Mouse (Mus musculus): ENCODE results near the gene Klra8. TPM values are rescaled to one million over a fixed set of nuclear protein-coding genes. Genes with fewer than 3 reads are reported as not detected.
"Not testable (repeated sequence)": the region's sequence is repeated elsewhere in the genome, so short reads cannot be mapped to it uniquely, and the experiment has no call there.

Klra8 gene
- not detected in 2 replicates for polyA plus RNA-seq (2012; ENCODE audit: insufficient read depth, insufficient read length, missing spikeins)

DNA sequence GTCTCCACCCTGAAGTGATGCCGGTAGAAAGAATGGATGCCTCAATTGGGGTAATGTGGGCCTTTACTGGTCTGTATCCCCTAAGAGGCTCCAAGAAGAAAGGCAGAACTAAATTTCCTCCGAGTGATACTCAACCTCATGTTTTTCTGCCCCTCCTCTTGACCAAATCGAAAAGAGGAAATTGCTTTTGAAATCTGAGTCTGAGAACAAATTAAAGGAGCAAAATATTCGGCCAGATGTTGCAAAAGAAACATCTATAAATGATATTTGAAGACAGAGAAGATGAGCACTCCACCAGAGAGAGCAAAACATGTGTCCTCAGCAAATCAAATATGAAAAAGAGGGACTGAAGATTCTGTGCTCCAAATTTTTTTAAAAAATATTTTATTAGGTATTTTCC, at the start of gene Klra8:
Gene Klra8, minus strand, starts transcription at position 101 of the 400 bp plus-strand sequence.
- H3K4me1 ChIP-seq (ENCODE audit: control insufficient read depth, insufficient read depth, insufficient read length, low read length); H3K4me3 ChIP-seq (ENCODE audit: insufficient read depth, low read depth, low read length); H3K27ac ChIP-seq (replicated peaks; ENCODE audit: low read depth, low read length): not testable (repeated sequence)

DNA sequence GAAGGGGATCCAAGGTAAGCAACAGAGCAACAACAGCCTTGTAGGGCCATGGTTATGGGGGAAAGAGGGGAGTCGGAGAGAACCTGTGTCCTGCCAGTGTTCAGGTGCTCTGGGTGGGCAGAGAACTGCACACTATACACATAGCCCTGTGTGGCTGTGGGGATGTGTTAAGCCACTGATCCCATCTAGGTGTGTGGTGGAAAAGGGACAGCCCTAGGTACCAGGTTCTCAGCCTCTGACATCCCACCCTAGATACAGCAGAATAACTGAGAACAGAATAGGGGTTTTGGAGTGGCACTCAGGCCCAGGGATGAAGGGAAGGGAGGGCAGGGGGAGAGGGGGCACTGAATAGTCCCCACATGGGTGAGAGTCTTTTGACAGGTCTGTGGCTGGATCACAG, 19.2 kb downstream of the Klra8 start:
- Histone ChIP-seq H3K4me1 (ENCODE audit: control insufficient read depth, insufficient read depth, insufficient read length, low read length) (no peaks in the 10 kb centered on the region), H3K4me3 (ENCODE audit: insufficient read depth, low read depth, low read length) (no peak overlapping the region), H3K27ac (replicated peaks; ENCODE audit: low read depth, low read length) (no peak overlapping the region)

GRCm38 (mm10) chr6:130102743-130103142, 27.0 kb downstream of the Klra8 start:
- H3K27ac ChIP-seq (replicated peaks; ENCODE audit: low read depth, low read length); H3K4me1 ChIP-seq (ENCODE audit: control insufficient read depth, insufficient read depth, insufficient read length, low read length); H3K4me3 ChIP-seq (ENCODE audit: insufficient read depth, low read depth, low read length): not testable (repeated sequence)

DNA sequence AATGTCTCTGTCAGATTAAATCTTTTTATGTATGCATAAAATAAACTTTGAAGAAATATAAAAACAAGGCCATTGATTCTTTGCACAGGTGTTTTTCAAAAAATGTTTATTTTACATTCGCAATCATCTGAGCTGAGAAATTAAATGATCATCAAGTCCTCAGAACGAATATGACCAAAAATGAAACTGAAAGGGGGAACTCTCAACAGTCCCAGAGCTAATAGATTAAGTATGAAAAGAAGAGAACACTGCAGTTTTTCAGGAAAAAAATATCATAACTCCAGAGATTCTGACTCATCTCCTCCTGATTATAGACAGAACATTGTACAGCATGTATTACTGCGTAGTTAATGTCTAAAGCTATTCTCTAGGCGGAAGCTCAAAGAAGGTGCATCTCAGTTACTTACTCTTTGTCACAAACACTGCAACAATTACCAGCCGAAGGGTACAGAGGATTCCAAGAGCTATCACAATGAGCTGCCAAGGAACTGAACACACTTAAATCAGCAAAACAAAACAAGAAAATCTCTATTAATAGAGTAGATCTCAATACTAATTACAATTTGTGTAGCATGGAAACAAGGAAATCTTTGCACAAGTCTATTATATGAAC, 37.3 kb downstream of the Klra8 start:
- Histone ChIP-seq H3K27ac (replicated peaks; ENCODE audit: low read depth, low read length) (no peak overlapping the region), H3K4me3 (ENCODE audit: insufficient read depth, low read depth, low read length) (no peak overlapping the region), H3K4me1 (ENCODE audit: control insufficient read depth, insufficient read depth, insufficient read length, low read length) (no peaks in the 10 kb centered on the region)

DNA sequence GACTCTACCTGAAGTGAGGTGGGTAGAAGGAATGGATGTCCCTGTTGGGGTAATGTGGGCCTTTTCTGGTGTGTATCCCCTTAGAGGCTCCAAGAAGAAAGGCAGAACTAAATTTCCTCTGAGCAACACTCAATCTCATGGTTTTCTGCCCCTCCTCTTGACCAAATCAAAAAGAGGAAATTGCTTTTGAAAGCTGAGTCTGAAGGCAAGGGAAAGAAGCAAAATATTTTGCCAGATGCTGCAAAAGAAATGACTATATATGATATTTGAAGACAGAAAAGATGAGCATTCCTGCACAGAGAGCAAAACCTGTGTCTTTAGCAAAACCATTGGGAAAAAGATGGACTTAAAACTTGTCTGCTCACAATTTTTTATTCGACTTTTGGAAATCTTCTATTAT, 62.5 kb downstream of the Klra8 start, which contains the start of gene Klra4:
Gene Klra4, minus strand, starts transcription at position 101 of the 400 bp plus-strand sequence.
- H3K4me1 ChIP-seq (ENCODE audit: control insufficient read depth, insufficient read depth, insufficient read length, low read length); H3K27ac ChIP-seq (replicated peaks; ENCODE audit: low read depth, low read length); H3K4me3 ChIP-seq (ENCODE audit: insufficient read depth, low read depth, low read length): not testable (repeated sequence)

Other genes starting within 250 kb of the Klra8 start
- not detected in 2 replicates for gene Klra5, start 212.2 kb downstream of the Klra8 start, polyA plus RNA-seq (2012; ENCODE audit: insufficient read depth, insufficient read length, missing spikeins)
- gene Klra6, start 102.9 kb downstream of the Klra8 start, polyA plus RNA-seq (2012; ENCODE audit: insufficient read depth, insufficient read length, missing spikeins) = not detected in 2 replicates
- gene Klra4, start 62.6 kb downstream of the Klra8 start, polyA plus RNA-seq (2012; ENCODE audit: insufficient read depth, insufficient read length, missing spikeins) = not detected in 2 replicates
- gene Klra9, start 63.2 kb upstream of the Klra8 start, polyA plus RNA-seq (2012; ENCODE audit: insufficient read depth, insufficient read length, missing spikeins) = not detected in 2 replicates
- gene Klra7, start 103.4 kb upstream of the Klra8 start, polyA plus RNA-seq (2012; ENCODE audit: insufficient read depth, insufficient read length, missing spikeins) = not detected in 2 replicates
- not detected in 2 replicates for gene Klra10, start 152.0 kb upstream of the Klra8 start, polyA plus RNA-seq (2012; ENCODE audit: insufficient read depth, insufficient read length, missing spikeins)
- gene Klra3, start 207.7 kb upstream of the Klra8 start, polyA plus RNA-seq (2012; ENCODE audit: insufficient read depth, insufficient read length, missing spikeins) = 1.2 TPM in 1 of 2 replicates, not detected in the other

Measured in brown adipose tissue, adult 24 weeks (tissue).